Mouse (Mus musculus) small intestine, adult 2 months (tissue): ENCODE results near the gene Upk1a.

Experiments
- CTCF ChIP-seq: fragments of 200-500 bp; IDR thresholded peaks from 2 replicates; pipeline ENCODE4 v1.5.1; 2012; ENCODE audit warnings: low read depth, mild to moderate bottlenecking, control low read depth, inconsistent platforms, low read length, moderate library complexity, mixed read lengths; ENCODE audit not compliant: insufficient replicate concordance, insufficient read length; ENCODE audit errors: extremely low read depth
- POLR2A ChIP-seq: fragments of 200-500 bp; IDR thresholded peaks from 2 replicates; pipeline ENCODE4 v1.6.1; 2012; ENCODE audit warnings: low read depth, mild to moderate bottlenecking, control low read depth, inconsistent platforms, low read length, moderate library complexity

DNA sequence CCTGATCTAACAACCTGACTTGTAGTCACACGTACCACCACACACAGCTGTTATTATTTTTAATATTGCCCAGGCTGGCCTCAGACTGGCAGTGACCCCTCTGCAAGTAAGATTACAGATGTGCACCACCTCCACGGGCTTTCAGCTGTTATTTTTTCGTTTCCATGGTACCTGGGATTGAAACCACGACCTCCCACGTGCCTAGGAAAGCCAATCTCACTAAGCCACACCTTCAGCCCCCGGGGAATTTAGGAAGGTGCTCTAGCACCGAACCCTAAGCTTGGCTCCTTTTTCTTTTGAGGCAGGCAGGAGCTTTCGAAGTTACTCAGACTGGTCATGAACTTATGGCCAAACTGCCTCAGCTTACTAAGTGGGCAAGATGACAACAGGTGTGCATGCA, 8.2 kb downstream of the Upk1a start:
- TF ChIP-seq CTCF (no peak), POLR2A (no peak)
